Mouse (Mus musculus): ENCODE measurements around the gene Mef2c.
A peak's percentile ranks its signal among the peaks of the same experiment; 100 is the strongest.

Mef2c gene

GRCm38 (mm10) chr13:83524902-83525715 lies 21.3 kb downstream of the Mef2c start:
- peak; percentile 62 for DNase-seq (ENCODE audit: low read depth)

GRCm38 (mm10) chr13:83525716-83526005 lies 21.8 kb downstream of the Mef2c start:
- peak; percentile 62 for DNase-seq (ENCODE audit: low read depth)

DNA sequence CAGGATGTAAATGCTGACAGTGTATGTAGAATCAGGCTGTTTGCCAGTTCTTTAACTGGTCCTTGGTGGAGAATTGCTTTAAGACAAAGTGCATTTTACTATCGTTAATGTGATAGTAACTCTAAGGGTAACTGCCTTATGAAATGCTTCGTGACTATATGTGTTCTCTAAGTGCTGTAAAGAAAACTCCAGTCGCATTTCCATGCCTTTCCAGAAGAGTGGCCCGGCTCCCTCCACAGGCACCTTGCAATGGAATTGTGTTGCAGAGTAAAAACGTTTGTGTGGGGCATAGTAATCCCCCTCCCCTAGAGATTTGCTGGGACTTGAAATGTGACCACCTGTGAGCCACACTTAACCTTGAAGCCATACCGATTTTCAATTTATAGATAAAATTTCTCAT lies 22.2 kb downstream of the Mef2c start:
- no peak for DNase-seq (ENCODE audit: low read depth)

- no peak for DNase-seq (ENCODE audit: low read depth)
These were observed 24.1 kb downstream of the Mef2c start for GRCm38 (mm10) chr13:83527921-83528320.

DNA sequence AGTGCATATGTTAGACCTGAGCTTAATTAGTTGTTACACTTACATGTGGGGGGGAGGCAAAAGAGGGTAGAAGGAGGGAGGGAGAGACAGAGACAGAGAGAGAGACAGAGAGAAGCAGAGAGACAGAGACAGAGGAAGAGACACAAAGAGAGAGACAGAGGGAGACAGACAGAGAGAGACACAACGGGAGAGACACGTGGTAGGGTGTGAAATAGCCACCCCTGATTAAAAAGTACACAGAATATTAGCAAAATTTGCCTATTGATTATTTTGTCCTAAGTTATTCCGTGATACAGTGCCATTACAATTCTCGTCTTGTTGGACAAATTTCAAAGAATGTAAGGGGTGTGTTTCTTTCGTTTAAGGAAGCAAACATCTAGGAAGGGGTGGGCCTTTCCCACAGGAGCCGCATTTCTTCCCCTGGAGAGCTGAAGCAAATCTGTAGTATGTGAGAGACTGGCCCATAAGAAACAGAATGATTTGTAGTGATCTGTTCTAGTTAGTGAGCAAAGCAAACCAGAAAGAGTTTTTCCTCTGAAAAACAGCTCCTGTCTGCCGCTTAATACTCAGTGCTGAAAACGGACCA lies 26.0 kb downstream of the Mef2c start:
- no peak for DNase-seq (ENCODE audit: low read depth)

DNA sequence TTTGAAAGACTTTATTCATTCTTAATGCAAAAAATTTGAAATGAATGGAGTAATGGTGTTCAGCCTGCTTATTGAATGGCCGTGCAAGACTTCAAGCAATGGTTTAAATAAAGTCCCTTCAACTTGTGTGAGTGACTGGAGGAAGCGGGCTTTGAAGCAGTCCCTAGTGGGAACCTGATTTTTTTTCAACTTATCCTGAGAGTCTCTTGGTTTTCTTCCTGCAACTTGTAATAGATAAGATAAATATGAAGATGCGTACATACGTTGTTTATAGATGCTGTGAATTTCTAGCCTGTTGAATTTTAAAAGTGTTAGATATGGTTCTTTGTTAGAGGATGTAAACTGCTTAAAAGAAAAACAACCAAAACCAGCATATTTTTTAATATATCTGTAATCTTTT lies 27.1 kb downstream of the Mef2c start:
- DNase-seq (ENCODE audit: low read depth): no peak

GRCm38 (mm10) chr13:83531968-83532591 lies 28.2 kb downstream of the Mef2c start:
- DNase-seq (ENCODE audit: low read depth): peak; percentile 85

GRCm38 (mm10) chr13:83536361-83536760 lies 32.5 kb downstream of the Mef2c start:
- no peak for DNase-seq (ENCODE audit: low read depth)

- no peak for DNase-seq (ENCODE audit: low read depth)
These were observed 33.3 kb downstream of the Mef2c start for GRCm38 (mm10) chr13:83537163-83537562.

GRCm38 (mm10) chr13:83539921-83540320 lies 36.1 kb downstream of the Mef2c start:
- DNase-seq (ENCODE audit: low read depth): no peak

DNA sequence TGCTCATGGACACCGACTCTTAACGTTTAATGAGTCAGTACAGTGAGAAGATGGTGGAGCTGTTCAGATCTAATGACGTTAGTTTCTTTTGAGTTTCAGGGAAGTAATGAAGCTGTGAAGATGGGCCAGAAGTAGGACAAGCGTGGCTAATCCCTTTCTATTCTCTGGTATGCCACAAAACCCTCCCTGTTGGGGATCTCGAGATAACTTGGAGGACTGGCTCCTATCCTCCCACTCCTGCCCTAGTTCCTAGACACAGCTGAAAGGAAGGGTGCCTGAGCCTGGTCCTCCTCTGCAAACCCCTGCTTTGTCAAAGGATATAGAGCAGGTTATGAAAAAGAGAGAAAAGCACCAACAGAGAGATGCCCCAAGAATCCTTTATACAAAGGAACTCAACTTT lies 38.8 kb downstream of the Mef2c start:
- no peak for DNase-seq (ENCODE audit: low read depth)

GRCm38 (mm10) chr13:83544707-83545106 lies 40.9 kb downstream of the Mef2c start:
- no peak for DNase-seq (ENCODE audit: low read depth)

DNA sequence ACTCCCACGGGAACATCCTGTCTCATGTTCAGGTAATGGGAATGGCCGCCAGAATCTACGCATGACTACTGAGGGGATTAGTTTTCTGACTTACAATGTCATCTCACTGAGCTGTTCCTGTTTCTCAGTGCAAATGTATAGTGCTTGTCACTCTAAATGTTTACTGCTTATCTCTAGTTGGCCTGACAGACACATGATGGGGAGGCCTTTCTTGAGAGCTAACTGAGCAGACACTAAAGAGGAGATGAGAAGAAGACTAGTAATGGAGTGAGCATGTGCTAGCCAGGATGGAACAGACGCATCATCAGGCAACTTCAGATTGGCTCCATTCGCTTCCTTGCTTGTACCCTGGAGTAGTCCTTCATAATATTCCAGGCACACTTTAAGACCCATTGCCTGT lies 43.0 kb downstream of the Mef2c start:
- no peak for DNase-seq (ENCODE audit: low read depth)

- DNase-seq (ENCODE audit: low read depth): no peak
These were observed 47.4 kb downstream of the Mef2c start for GRCm38 (mm10) chr13:83551259-83551658.

- DNase-seq (ENCODE audit: low read depth): peak; percentile 39
These were observed 48.2 kb downstream of the Mef2c start for GRCm38 (mm10) chr13:83552051-83552450.

- no peak for DNase-seq (ENCODE audit: low read depth)
These were observed 59.4 kb downstream of the Mef2c start for GRCm38 (mm10) chr13:83563261-83563660.

GRCm38 (mm10) chr13:83565732-83566131 lies 61.9 kb downstream of the Mef2c start:
- peak; percentile 33 for DNase-seq (ENCODE audit: low read depth)

DNA sequence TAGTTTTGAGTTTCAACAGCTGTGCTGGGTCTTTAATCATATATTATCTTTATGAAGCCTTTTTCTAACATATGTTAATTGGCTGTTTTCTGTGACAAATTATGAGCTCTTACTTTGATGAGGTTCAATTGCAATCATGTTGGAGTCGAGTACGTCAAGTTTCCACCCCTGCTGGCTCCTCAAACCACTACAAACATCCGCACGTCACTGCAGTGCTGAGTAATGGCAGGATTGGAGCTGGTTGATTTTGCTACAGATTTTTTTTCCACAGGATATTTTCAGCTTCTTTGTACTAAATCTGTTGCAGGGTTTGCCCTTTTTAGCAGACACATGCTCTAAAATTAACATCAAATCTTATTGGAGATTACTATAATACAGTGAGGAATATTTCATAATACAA lies 62.3 kb downstream of the Mef2c start:
- no peak for DNase-seq (ENCODE audit: low read depth)

GRCm38 (mm10) chr13:83566834-83567534 lies 63.1 kb downstream of the Mef2c start:
- DNase-seq (ENCODE audit: low read depth): no peak

GRCm38 (mm10) chr13:83567681-83568080 lies 63.8 kb downstream of the Mef2c start:
- no peak for DNase-seq (ENCODE audit: low read depth)

- no peak for DNase-seq (ENCODE audit: low read depth)
These were observed 65.0 kb downstream of the Mef2c start for GRCm38 (mm10) chr13:83568759-83569256.

- peak; percentile 96 for DNase-seq (ENCODE audit: low read depth)
These were observed 68.2 kb downstream of the Mef2c start for GRCm38 (mm10) chr13:83571973-83572447.

All from 416B (cell line).